Mouse (Mus musculus) heart, adult 8-10 months (tissue): Measurements from ENCODE around the gene Aifm2. TPM values are rescaled to one million over a fixed set of nuclear protein-coding genes. Genes with fewer than 3 reads are reported as not detected.

Source experiments
- DNase-seq: peaks from one replicate; pipeline ENCODE4 v3.0.0; 2022; ENCODE audit warnings: low spot score
- total RNA-seq, 4 experiments: library from RNA; stranded (reverse); gene quantifications; 2 replicates each; pipeline ENCODE4 v1.2.4; 2022

Aifm2 gene
- total RNA-seq, 4 experiments from 2014 or later = 21.1 to 29.9 (median 25.6) TPM

- DNase-seq = no peak
These were observed 1.2 kb downstream of the Aifm2 start for GRCm38 (mm10) chr10:61715996-61716864.

- no peak for DNase-seq
These were observed 2.6 kb downstream of the Aifm2 start for GRCm38 (mm10) chr10:61717406-61718296.

GRCm38 (mm10) chr10:61720331-61720730 is 5.3 kb downstream of the Aifm2 start:
- no peak for DNase-seq

DNA sequence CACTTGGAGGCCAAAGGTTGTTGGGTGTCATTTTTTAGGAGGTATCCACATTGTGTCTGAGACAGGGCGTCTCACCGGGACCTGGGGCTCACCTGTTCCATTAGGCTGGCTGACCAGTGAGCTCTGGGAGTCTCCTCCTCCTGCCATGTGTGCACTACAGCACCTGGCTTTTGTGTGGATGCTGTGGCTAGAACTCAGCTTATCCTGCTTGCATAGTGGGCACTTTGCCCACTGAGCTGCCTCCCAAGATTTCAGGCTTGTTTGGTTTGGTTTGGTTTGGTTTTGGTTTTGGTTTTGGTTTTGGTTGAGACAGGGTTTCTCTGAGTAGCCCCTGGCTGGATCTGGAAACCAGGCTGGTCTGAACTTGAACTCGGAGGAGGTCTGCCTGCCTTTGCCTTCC is 7.2 kb downstream of the Aifm2 start:
- DNase-seq = no peak

DNA sequence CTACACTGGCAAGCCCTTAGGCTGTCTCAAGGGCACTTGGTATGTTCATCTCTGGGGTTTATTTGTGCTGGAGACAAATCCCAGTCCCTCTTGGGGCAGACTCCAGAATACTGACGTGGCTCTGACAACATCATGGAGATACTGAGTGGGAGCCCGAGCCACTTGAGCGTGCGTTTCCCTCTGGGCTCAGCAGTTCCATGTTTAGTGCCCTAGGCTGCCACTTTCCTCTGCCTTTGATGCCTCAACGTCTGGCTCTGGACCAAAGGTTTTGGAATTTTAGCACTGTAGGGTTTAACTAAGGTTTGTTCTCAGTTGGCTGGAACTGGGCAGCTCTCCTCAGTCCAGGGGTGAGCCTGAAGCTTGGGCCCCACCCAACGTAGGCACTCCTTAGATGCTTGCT is 8.2 kb downstream of the Aifm2 start:
- no peak for DNase-seq

DNA sequence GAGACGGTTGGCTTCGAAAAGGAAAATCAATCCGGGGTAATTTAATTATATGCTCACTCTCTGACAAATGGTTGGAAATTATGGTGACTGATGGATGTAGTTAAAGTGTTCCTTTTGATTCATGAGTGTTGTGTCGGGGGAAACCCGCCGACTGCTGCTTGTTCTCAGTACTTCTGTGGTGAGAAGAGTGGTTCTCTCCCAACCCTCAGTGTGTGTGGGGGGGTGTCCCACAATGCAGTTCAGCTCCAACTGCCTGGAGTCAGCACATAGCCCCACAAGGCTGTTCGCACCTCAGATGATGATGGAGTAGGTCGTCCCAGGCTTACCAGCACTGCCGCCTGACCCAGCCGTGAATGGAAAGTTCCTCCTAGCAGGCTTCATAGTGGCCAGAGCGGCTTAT is 14.1 kb downstream of the Aifm2 start:
- no peak for DNase-seq

DNA sequence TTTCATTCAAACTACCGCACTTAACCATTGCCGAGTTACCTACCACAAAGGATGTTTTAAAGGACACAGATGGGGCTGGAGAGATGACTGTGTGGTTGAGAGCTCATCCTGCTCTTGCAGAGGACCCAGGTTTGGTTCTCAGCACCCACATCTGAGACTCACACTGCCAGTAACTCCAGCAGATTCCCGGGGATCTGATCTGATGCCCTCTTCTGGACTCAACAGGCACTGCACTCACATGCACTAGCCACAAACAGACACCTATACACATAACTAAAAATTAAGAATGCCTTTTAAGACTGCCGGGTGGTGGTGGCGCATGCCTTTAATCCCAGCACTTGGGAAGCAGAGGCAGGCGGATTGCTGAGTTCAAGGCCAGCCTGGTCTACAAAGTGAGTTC is 15.1 kb downstream of the Aifm2 start:
- DNase-seq = no peak

DNA sequence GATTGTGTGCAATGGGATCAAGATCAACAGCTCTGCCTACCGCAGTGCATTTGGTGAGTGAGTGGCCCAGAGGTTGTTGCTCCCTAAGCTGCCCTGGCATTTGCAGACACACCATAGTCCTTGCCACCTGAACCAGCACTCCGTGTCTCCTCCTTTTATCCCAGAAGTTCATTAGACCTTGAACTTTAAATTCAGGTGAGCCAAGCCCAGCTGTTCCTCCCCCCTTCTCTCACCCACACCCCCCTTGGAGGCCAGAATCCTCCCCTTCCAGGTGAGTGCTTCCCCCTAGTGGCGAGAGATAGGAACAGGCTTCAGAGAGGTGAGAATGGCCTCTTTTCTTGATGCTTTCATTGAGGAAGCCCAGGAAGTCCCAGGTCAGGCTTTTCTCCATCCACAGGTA is 19.3 kb downstream of the Aifm2 start:
- DNase-seq = no peak

- DNase-seq = no peak
These were observed 21.6 kb downstream of the Aifm2 start for GRCm38 (mm10) chr10:61736671-61737078.

DNA sequence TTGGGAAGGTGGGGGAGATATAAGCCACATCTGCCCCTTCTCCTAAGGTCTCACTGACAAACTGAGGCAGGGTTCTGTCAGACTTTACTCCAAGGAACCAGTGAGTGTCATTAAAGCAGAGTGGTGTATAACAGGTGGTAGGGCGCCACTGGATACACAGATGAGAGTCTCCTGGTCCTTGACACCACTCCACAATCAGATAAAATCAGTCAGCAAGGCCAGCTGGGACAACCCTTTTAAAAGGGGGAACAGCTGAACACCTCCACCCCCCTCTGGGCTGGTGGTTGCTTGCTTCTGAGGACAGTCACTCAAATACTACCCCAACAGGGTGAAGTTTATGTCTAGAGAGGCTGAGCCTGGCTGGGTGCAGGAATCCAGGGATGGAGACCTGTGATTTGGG is 22.5 kb downstream of the Aifm2 start:
- no peak for DNase-seq

GRCm38 (mm10) chr10:61738126-61738525 is 23.1 kb downstream of the Aifm2 start:
- DNase-seq = no peak

GRCm38 (mm10) chr10:61741306-61741705 is 26.2 kb downstream of the Aifm2 start:
- no peak for DNase-seq

- no peak for DNase-seq
These were observed 26.8 kb downstream of the Aifm2 start for GRCm38 (mm10) chr10:61741873-61742272.

GRCm38 (mm10) chr10:61742336-61742735 is 27.3 kb downstream of the Aifm2 start:
- DNase-seq = no peak

- no peak for DNase-seq
These were observed 30.1 kb downstream of the Aifm2 start for GRCm38 (mm10) chr10:61745133-61745532.

DNA sequence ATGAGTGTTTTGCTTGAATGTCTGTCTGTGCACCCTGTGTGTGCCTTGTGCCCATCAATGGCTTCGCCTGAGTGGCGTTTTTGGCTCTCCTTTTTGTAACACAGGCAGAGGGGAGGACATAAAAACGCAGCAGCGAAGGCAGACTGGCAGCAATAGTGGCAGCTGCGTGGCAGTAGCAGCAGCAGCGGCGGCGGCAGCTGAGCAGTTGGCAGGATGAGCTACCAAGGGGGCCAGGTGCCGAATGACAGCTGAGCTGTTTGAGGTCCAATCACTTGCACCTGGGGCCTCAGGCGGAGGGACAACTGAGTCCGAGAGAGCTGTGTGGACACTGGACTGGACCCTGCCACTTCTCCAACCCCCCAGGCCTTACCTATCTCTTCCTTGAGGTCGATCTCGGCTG is 32.2 kb downstream of the Aifm2 start:
- DNase-seq = no peak

DNA sequence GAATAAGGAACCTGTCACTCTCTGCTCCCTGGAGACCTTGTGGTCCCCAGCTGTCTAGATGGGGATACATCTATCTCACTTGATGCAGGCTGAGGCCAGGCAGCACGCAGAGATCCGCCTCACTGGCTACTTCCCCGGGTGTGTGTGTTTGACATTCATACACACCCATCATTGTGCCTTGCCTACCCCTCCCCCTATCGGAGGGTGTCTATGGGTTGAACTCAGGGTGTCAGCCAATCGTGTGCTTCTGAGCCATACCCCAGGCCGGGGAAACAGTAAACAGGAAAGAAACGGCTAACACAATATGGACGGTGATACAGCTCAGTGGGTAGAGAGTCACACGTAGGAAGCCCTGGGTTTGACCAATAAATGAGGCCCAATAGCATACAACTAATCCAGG is 35.0 kb downstream of the Aifm2 start:
- DNase-seq = no peak

DNA sequence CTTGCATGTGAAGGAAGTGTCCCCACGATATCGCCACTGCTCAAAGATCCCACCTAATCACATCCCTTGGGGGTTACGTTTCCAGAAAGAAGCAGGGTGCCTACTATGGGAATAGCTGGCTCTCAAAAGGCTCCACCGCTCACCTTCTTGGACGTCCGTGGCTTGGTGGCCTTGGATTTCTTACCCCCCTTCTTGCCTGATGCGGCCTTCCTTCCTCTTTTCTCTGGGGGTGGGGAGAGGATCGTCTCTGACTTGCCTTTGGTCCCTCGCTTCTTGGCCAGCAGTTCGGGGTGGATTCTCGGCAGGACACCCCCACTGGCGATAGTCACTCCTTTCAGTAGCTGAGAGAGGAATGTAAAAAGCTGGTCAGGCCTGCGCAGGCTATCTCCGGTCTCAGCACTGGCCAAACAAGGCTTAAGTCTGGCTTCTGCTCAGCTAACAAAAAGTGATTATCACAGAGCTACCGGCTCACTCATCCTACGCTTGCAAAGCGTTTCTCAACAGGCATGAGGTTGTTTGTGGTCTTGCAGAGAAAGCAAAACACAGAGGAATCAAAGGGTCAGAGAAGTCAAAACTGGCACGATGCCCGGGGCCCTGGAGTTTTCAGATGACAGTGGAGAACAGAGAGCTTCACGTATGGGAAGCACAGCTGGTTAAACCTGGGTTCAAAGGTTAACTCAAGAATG is 36.6 kb downstream of the Aifm2 start:
- no peak for DNase-seq

DNA sequence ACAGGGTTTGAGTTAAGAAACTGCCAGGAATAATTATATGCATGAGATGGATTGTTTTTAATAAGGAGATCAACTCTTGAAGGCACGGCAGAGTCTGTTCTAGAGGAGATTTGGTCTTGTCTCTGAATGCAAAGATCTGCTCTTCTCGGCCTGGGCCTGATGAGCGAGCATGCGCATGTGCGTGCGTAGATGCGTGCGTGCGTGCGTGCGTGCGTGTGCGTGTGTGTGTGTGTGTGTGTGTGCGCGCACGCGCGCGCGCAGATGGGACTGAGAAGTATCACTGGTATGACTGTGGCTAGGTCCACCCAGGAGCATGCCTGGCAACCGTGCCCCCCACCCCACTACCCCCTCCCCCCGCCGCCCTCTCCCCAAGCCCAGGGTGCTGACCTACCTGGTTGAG is 38.0 kb downstream of the Aifm2 start:
- DNase-seq = no peak

- peak; percentile 45 for DNase-seq
These were observed 42.0 kb downstream of the Aifm2 start for GRCm38 (mm10) chr10:61757022-61757421.

DNA sequence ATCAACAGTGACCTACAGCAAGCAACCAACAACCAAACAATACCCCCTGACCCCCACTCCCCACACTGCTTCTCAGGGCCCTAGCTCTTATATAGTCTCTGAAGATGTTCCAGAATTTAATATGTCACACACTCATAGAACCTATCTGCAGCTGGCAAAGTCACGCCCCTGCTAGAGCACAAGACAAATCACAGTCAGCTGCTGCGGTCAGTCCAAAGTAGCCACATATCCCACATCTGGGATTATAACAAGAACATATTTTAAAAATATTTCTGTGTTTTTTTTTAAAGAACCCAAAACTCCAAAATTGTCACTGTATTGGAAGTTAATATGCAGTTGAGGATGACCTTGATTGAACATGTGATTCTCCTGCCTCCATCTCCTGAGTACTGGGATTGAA is 43.8 kb downstream of the Aifm2 start:
- no peak for DNase-seq

GRCm38 (mm10) chr10:61759869-61760268 is 44.8 kb downstream of the Aifm2 start:
- peak; percentile 34 for DNase-seq
